Mouse (Mus musculus) cortical plate, adult 2 months (tissue): Measurements from ENCODE around the gene Fam228a. TPM values are rescaled to one million over a fixed set of nuclear protein-coding genes. Genes with fewer than 3 reads are reported as not detected.

Source experiments
- H3K27ac ChIP-seq: fragments of 200-500 bp; 2 replicates; pipeline ENCODE4 v1.5.1; 2012; ENCODE audit warnings: low read length, control low read depth, inconsistent platforms; ENCODE audit not compliant: insufficient read depth
- H3K4me1 ChIP-seq: fragments of 200-500 bp; 2 replicates; pipeline ENCODE4 v1.6.1; 2011; ENCODE audit warnings: low read length; ENCODE audit not compliant: control insufficient read depth, insufficient read depth
- H3K4me3 ChIP-seq: fragments of 200-500 bp; 2 replicates; pipeline ENCODE4 v1.5.1; 2011; ENCODE audit warnings: mild to moderate bottlenecking, low read length, control low read depth; ENCODE audit not compliant: insufficient read depth
- CTCF ChIP-seq: fragments of 200-500 bp; IDR thresholded peaks from 2 replicates; pipeline ENCODE4 v1.5.1; 2011; ENCODE audit warnings: mild to moderate bottlenecking, control low read depth, low read length; ENCODE audit not compliant: insufficient read depth; ENCODE audit errors: extremely low read depth
- POLR2A ChIP-seq: fragments of 200-500 bp; IDR thresholded peaks from 2 replicates; pipeline ENCODE4 v1.6.1; 2011; ENCODE audit warnings: mild to moderate bottlenecking, low read length, control low read depth; ENCODE audit not compliant: insufficient read depth; ENCODE audit errors: extremely low read depth
- polyA plus RNA-seq: library from polyadenylated mRNA; depleted of rRNA; stranded (reverse); fragments of >200 nt; gene quantifications from 2 replicates; pipeline ENCODE4 v1.2.3, GENCODE M21; 2012

Fam228a gene
- polyA plus RNA-seq, 1 experiment: 3.4 TPM

- H3K27ac ChIP-seq: no peak overlapping the region
- H3K4me1 ChIP-seq: no peaks in the 10 kb centered on the region
Measured at GRCm38 (mm10) chr12:4719762-4720754, 18.2 kb downstream of the Fam228a start.

DNA sequence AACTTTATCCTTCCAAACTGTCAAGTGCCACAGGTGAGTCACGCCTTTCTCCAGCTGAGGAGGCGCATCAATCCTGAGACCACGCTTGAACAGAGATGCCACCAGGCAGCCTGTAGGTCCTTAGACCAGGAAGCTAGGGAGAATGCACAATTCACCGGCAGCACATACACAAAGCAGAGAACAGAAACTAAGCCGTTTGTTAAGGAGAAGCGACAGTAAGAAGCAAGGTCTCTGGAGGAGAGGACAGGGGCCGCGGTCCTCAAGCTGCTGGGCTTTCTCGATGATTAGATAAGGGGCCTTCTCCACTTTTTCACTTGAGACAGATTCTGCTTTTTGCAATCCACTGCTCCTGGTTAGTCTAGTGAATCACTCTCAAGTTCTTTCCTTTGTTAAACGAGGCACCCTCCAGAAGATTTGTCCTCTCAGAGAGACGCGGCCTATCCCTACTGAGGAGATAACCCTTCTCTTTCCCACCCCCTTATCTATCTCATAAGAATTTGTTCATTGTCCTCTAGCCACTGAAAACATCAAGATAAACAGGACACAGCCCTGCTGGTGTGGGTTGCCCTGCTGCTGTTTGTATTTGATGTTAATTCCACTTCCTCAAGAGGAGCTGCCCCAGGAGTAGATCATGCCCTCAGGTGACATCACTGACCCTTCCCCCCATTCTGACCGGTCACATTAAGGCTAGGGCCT is 19.0 kb downstream of the Fam228a start:
- Histone ChIP-seq H3K27ac (no peak overlapping the region), H3K4me3 (no peak overlapping the region), H3K4me1 (no peaks in the 10 kb centered on the region)
- no peak for TF ChIP-seq POLR2A
- TF ChIP-seq CTCF: no peak

More at GRCm38 (mm10) chr12:4719762-4720754, 18.2 kb downstream of the Fam228a start:
- H3K4me3 ChIP-seq: no peak overlapping the region
- TF ChIP-seq CTCF (0 out of 2 replicates have a peak, but pooled peaks have one; percentile 2), POLR2A (no peak)

DNA sequence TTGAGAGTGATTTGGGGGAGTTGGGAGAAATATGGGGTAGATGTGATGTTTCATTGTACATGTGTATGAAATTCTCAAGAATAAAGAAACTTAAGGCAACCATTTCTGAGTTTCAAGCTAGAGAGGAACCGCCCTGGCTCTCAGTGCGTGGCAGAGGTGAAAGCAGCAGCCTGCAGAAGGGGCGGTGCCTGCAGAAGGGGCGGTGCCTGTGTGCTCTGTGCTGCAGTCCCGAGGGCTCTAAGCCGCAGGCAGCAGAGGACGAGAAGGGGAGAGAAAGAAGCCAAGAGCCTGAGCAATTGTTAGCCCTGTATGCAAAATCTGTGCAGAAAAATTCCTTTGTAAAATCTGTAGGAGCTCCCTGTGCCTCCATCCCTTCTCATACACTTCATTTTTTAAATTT is 20.8 kb downstream of the Fam228a start:
- no peaks in the 10 kb centered on the region for H3K4me1 ChIP-seq
- H3K4me3 ChIP-seq: no peak overlapping the region
- H3K27ac ChIP-seq: no peak overlapping the region
- TF ChIP-seq POLR2A (no peak), CTCF (no peak)

DNA sequence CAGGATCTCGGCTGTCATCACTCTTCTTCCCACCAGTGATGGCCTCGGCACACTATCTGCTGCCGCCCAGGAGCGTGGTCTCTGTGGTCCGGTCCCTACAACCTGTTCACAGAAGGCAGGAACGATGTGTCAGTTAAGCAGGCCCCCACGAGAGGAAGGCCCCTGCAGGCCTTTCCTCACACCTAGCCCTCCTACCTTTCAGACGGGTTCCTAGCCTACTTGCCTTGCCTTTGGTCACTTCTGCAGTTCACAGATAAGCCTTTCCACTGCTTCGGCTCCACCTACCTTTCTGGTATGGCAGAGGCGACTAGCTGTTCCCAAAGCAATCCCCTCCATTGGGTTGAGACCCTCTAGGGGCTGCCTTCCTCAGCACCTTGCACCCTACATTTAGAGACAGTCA is 22.6 kb downstream of the Fam228a start:
- no peak overlapping the region for H3K27ac ChIP-seq
- no peaks in the 10 kb centered on the region for H3K4me1 ChIP-seq
- H3K4me3 ChIP-seq: no peak overlapping the region
- TF ChIP-seq CTCF (no peak), POLR2A (no peak)

DNA sequence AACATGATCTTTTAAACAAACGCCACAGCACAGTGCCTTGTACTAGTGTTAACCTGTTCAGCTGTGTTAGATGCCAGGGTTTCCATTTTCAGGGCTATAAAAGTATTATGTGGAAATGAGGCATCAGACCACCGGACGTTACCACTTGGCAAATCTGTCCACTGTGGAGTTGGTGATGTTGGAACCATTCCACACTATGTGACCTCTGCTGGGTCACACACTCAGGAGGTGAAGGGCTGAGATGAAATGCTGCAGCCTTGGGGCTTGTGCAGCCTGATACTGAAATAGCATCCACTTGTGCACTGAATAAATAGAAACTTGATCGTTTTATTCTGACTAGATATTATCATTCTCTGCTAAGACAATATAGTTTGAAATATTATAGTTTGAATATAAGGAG is 24.9 kb downstream of the Fam228a start:
- no peaks in the 10 kb centered on the region for H3K4me1 ChIP-seq
- no peak overlapping the region for H3K27ac ChIP-seq
- TF ChIP-seq POLR2A: no peak
- no peak for TF ChIP-seq CTCF
- no peak overlapping the region for H3K4me3 ChIP-seq

- TF ChIP-seq POLR2A: no peak
- TF ChIP-seq CTCF: no peak
Measured at GRCm38 (mm10) chr12:4709926-4710325, 28.3 kb downstream of the Fam228a start.

GRCm38 (mm10) chr12:4708881-4709604 is 29.2 kb downstream of the Fam228a start:
- Histone ChIP-seq H3K4me1 (no peaks in the 10 kb centered on the region), H3K27ac (no peak overlapping the region), H3K4me3 (no peak overlapping the region)
- TF ChIP-seq POLR2A: no peak
- TF ChIP-seq CTCF: no peak

More at GRCm38 (mm10) chr12:4709926-4710325, 28.3 kb downstream of the Fam228a start:
- no peak overlapping the region for H3K4me3 ChIP-seq
- H3K27ac ChIP-seq: no peak overlapping the region
- H3K4me1 ChIP-seq: no peaks in the 10 kb centered on the region

- no peak overlapping the region for H3K27ac ChIP-seq
- no peak overlapping the region for H3K4me3 ChIP-seq
- TF ChIP-seq POLR2A (no peak), CTCF (no peak)
- H3K4me1 ChIP-seq: no peaks in the 10 kb centered on the region
Measured at GRCm38 (mm10) chr12:4708296-4708695, 29.9 kb downstream of the Fam228a start.

- Histone ChIP-seq H3K4me3 (no peak overlapping the region), H3K27ac (no peak overlapping the region), H3K4me1 (no peaks in the 10 kb centered on the region)
- TF ChIP-seq CTCF: no peak
- TF ChIP-seq POLR2A: no peak
Measured at GRCm38 (mm10) chr12:4707488-4708017, 30.7 kb downstream of the Fam228a start.
